Mouse (Mus musculus): ENCODE results near the gene Aicda.

DNA sequence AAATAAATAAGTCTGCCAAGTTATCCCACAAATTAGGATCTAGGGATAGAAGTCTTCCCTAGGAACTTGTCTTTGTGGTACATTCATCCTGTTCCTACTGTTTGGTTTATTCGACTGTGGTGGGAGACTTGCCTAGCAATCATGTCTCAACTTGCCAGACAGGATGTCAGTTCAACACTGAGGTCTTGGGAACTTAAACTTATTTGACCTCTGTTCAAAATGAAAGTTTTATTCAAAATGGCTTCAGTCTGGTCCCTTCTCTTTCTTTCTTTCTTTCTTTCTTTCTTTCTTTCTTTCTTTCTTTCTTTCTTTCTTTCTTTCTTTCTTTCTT is 49.4 kb downstream of the Aicda start:
- TF ChIP-seq CTCF (IDR thresholded peaks at IDR 0.05; ENCODE audit: extremely low read depth, insufficient read length, insufficient replicate concordance, low read depth, low read length) (no peak), POLR2A (IDR thresholded peaks at IDR 0.05; ENCODE audit: low read depth, low read length) (no peak)
